Mouse (Mus musculus) layer of hippocampus, adult 9-11 months (tissue): ENCODE results near the gene 1700024G13Rik.
"Not testable (repeated sequence)": the region's sequence is repeated elsewhere in the genome, so short reads cannot be mapped to it uniquely, and the experiment has no call there.

Source experiments
- DNase-seq: peaks from one replicate; pipeline ENCODE4 v3.0.0; 2022

1700024G13Rik gene

DNA sequence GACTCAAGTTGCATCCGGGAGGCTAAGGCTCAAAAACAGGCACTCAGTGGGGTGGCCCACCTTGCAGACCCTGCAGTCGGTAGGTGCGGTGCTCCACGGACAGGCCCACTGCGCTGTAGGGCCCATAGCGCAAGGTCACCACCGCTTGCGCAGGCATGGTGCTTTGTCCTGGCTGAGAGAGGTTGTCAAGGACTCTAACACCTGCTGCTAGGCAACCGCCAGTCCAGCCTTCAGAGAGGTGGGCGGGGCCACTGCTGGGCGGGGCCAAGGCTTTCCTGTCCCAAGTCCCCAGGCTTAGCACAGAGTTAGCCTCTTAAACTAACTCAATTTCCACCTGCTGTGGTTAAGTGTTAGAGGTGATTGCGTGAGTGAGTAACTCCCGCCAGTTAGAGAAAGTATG, at the start of gene 1700024G13Rik:
1700024G13Rik (minus strand) TSS at position 196 of the 400 bp plus-strand sequence.
- DNase-seq: no peak

- no peak for DNase-seq
Observed at GRCm38 (mm10) chr14:32437352-32437793, 49.2 kb upstream of the 1700024G13Rik start.

DNA sequence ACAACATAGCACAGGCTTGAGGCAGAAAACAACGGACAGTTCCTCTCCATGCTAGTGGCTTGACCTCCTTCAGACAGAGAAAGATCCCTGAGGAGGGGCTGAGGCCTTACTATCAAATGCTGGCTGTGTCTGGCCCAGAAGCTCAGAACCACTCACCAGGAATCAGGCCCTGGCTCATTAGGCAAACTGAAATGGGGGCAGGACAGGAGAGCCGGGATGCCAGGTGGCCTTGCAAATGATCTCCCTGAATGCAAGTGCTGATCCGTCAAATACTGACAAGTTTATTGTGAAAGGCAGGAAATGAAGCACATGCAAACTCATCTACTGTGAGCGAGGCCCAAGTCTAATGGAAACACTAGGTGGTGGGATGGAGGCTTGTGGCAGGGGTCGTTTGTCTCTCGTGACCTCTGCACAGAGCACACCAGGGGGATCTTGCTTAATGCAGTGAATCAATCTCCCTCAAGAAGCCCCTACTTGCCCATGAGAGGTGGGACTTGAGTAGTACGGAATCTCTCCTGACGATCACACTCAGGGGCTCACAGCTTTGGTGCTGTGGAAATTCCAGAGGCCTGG, 40.9 kb upstream of the 1700024G13Rik start:
- no peak for DNase-seq

- DNase-seq: no peak
Observed at GRCm38 (mm10) chr14:32423946-32424345, 35.8 kb upstream of the 1700024G13Rik start.

GRCm38 (mm10) chr14:32418747-32419146, 30.6 kb upstream of the 1700024G13Rik start:
- no peak for DNase-seq

GRCm38 (mm10) chr14:32412075-32412474, 23.9 kb upstream of the 1700024G13Rik start:
- no peak for DNase-seq

DNA sequence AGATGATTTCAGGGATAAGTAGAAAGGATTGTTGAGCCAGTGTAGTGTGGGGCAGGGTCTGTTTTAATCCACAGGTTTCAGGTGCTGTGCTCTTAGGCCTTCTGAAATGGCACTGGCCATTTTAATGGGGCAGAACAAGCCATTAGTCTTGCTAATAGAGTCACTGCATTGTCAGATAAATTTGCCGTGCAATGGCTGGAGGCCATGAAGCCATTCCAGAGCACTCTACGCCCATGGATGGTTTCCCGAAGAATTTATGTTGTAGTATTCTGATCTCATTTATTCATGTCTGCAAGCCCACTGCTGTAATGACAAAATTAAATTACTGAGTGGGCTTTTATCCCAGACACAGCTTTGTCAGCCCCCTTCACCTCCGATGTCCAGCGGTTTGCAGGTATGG, 21.9 kb upstream of the 1700024G13Rik start:
- no peak for DNase-seq

DNA sequence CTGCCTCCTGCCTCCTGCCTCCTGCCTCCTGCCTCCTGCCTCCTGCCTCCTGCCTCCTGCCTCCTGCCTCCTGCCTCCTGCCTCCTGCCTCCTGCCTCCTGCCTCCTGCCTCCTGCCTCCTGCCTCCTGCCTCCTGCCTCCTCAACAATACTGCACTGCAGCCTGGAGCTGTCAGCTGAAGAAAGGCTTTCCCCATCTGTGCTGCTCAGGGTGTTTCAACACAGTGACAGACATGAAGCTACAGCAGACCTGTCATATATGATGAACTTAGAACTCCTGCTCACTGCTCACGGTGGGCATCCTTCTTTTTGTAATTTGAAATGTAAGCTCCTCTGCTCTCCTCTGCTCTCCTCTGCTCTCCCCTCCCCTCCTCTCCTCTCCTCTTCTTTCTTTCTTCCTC, 17.2 kb upstream of the 1700024G13Rik start:
- DNase-seq: not testable (repeated sequence)

DNA sequence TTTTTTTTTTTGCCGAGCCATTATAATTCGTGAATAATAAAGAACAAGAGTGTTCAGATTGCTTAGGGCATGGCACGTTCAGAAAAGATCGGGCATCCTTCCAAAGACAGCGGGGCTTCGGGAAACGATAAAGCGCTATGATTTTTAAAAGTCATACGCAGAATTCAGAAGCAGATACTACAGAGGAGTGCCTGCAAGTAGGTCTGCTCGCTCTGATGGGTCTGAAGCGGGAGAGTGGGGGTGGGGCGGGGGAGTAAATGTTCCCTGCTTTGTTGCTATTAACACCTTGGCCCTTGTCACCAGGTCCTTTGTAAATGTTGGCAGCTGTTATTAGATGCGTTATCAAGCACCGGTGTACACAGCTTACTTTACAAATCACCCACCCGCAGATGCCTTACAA, 6.6 kb downstream of the 1700024G13Rik start:
- no peak for DNase-seq

DNA sequence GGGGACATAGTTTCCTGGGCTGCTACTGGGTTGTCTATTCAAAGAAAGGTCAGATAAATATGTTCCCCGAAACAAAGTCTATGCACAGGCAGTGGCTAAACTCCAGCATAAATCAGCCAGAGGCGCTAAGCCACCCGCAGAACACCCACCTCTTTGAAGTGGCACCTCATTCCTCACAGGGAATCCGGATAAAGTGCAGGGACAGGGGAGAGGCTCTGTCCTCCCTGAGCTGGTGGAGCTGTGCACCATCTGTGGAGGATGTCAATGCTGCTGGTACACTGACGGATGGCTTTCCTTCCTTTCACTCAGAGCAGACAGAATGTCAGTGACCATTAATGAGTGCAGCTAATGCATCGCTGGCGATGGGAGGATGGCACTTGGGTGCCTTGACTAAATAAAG, 7.1 kb downstream of the 1700024G13Rik start:
- DNase-seq: no peak

DNA sequence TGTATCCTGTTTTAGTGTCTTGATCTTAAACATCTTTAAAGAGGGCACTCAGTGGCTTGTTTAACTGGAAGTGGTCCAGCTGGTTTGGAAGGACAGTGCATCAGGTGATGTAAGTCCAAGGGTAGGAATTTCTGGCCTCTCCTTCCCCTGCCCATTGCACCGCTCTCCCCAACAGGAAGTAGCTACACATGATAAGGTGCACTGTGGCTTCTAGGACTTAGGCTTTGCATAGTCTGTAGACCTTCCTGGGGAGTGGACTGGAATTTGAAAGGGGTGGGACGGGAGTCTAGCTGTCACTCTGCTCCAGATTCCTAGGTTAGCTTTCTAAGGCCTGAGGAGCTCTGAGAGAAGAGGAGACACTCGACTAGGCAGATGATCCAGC, 8.1 kb downstream of the 1700024G13Rik start:
- DNase-seq: no peak

DNA sequence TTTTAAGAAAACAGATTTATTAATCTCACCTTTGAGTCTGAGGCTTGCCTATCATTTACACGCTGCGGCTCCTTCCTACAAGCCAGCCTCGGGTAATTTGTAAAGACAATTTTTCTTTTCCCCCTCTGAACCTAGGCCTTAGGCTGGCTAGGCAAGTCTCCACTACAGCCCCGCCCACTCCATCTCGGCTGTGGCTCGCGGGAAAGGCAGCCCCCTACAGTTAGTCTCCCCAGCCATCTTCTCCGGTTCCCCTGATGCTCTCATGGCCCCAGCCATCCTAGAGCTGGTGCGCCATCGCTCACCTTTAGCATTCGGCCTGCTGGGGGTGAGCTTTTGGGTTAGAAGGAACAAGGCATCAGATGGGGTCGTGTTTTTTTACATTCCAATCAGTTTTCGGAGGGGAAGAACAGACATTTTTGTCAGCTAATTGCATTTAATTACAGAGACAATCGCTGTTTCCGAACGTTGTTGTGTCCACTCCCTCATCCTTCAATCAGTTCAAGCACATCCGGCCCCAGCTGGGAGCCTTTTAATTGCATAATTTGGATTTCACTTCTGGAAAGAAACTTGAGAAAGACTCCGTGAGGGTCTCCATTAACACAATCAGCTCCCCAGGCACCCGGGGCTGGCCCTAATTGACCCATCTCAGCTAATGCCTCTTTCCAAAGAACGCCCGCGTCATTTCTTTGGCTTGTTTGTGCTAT, 8.6 kb downstream of the 1700024G13Rik start:
- DNase-seq: no peak

GRCm38 (mm10) chr14:32372510-32372909, 15.7 kb downstream of the 1700024G13Rik start:
- DNase-seq: no peak

DNA sequence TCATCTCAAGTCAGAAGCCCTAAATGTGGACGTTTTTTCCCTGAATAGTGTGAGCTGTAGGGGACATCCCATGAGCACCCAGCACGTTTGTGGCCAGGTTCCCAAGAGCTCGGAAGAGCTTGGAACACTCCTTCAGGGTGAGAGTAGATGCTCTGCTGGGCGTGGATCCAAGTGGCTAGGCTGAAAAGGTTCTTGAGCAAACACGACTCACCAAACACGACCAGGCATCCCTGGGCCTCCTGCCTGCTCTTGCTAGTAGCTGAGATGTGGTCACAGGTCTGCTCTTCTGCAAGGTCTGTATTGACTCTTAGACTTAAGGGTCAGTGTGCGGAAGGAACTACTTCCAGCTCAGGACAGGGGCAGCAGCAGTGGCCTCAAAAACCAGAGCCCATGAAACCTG, 18.4 kb downstream of the 1700024G13Rik start:
- DNase-seq: no peak

DNA sequence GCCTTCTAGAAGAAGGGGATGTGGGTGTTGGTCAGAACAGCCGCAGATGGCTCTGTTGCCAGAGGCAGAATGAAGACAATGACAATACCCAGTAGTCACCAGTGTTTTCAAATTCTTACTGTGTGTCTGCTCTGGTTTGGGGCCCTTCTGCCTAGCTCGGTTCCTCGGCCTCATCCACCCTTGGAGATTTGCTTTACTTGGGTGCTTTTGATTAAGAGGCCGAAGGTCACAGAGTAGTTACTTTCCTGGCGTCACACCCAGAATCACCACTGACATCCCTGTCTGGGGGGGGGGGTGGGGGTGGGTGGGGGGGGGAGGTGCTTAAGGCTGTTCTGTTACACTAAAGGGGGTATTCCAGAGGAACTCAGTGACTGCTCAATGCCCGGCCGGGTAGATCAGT, 23.8 kb downstream of the 1700024G13Rik start:
- DNase-seq: no peak

DNA sequence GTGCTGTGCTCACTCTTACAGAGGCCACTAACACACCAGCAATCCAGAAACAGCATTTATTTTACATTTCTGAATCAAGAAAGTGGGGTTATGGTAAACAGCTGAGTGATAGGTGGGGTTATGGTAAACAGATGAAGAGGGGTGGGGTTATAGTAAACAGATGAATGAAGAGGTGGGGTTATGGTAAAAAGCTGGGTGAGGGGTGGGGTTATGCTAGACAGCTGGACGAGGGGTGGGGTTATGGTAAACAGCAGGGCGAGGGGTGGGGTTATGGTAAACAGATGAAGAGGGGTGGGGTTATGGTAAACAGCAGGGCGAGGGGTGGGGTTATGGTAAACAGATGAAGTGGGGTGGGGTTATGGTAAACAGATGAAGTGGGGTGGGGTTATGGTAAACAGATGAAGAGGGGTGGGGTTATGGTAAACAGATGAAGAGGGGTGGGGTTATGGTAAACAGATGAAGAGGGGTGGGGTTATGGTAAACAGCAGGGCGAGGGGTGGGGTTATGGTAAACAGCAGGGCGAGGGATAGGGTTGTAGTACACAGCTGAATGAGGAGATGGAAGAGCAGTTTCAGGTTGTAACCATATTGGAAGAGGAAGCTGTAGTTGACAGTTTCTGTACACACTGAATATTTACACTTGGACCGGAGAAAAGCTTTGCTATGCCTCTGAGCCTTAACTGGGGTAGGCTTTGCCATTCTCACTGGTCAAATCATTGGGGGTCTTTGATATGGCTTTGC, 36.8 kb downstream of the 1700024G13Rik start:
- not testable (repeated sequence) for DNase-seq

DNA sequence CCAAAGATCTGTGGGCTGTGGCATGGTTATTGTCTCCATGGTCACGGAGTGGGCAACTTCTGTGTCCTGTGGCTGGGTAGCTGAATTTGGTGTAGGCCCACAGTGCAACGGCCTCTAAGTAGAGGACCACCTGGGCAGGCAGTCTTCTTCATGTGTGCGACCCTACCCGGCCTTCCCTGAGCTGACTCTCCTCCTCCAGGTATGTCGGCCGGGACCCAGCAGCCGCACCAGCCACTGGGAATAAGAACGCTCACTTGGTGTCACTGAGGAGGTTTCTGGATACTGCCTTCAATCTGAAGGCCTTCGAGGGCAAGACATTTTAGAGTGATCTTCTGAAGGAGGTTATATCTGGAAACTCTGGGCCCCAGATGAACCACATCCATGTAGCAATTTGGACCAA, 40.9 kb downstream of the 1700024G13Rik start:
- DNase-seq: no peak

DNA sequence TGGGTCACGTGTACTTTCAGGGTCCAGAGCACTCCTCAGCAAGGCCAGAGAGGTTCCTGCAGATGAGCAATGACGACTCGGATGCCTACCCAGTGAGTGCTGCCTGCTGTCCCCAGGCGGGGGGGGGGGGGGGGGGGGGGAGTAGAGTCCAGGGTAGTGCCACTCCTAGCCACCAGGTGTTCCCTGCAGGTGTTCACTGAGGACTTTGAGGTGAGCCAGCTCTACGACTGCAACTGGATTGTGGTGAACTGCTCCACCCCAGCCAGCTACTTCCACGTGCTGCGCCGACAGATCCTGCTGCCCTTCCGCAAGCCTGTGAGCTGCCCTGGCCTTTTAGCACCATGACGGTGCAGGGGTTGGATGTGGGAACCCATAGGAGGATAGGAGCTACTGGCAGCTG, 43.5 kb downstream of the 1700024G13Rik start:
- no peak for DNase-seq

GRCm38 (mm10) chr14:32344176-32344575, 44.0 kb downstream of the 1700024G13Rik start:
- no peak for DNase-seq

DNA sequence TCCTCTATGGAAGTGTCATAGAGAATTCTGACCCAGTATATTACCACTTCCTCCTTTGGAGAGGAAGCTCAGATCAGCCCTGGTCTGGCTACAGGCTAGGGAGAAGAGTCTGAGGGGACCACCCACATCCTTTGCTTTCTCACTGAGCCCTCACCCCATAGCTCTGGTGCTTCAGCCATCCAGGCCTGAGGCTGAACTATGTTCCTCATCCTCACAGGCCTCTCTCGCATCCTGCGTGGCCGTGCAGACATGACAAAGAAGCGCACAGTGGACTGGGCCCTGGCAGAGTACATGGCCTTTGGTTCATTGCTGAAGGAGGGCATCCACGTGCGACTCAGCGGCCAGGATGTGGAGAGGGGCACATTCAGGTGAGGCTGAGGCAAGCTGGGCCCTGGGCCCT, 46.4 kb downstream of the 1700024G13Rik start:
- no peak for DNase-seq

DNA sequence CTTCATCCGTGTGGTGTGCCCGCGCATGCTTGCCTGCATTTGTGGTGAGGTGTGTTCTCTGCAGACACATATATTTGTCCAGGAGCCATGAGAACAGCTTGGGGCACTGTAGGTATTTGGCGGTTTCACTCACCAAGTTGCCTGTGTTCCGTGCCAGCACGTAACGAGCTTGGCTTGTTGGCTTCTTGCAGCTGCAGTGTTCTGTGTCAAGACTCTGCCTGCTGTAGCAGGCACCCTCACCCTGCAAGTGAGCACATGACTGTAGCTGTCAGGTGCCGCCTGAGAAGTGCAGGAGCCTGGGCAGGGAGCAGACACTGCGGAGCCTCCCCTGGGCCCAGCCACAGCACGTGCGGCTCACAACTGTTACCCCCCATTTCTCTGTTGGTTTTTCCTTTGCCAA, 51.6 kb downstream of the 1700024G13Rik start:
- no peak for DNase-seq

DNA sequence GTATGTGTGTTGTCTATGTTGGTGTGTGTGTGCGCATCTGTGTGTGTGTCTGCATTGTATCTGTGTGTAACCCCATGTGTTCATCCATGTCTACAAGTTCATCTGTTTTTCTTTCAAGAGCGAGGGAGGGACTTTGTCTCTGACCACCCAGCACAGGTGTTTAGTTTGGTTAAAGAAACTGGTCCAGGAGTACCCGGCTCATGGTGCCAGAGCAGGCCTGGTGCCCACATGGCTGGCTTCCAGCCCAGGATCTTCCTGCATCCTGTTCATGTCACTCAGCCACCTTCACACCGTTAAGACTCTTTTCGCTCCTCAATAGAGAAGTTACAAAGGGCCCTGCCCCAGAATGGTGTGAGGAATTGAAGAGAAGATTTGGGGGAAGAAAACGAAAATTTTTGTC, 52.2 kb downstream of the 1700024G13Rik start:
- DNase-seq: no peak

DNA sequence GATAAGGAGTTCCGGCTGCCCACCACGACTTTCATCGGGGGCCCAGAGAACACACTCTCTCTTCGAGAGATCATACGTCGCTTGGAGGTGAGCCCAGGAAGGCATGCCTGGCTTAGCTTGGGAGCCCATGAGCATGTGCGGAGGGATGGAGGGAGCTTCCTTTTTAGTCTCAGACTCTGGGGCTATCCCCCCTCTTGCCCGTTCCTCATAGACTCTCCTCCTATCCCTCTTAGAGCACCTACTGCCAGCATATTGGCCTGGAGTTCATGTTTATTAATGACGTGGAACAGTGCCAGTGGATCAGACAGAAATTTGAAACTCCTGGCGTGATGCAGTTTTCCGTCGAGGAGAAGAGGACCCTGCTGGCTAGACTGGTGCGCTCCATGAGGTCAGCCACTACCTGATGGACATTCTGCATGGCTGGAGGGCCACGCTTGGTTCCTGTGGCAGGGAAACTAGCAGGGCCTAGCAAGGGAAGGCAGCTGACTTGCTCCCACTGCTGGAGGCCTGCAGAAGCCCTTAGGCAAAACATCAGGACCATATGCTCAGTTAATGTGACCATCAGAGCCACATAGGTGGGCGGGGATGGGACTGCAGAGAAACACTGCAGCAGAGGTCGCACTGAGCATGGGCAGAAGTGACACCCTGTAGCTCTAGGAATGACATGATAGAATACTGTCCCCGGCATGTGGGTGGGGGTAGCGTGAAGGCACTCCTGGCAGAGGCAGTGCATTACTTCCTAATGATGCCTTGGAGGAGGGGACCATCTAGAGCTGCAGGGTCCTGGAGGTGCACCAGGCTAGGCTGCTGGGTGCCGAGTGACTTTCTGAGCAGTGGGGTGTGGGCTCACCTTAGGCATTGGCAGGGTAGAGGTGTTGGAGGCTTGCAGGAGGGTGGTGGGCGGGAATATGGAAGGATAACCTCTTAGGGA, 55.4 kb downstream of the 1700024G13Rik start:
- no peak for DNase-seq
